Mouse (Mus musculus): ENCODE measurements around the gene Ptprg.

Ptprg gene

GRCm38 (mm10) chr14:11553273-11553665 is at the start of gene Ptprg:
Ptprg (plus strand) TSS chr14:11553532.
- DNase-seq (ENCODE audit: low read depth, low spot score): peak; percentile 94

GRCm38 (mm10) chr14:11503803-11504365 is 49.4 kb upstream of the Ptprg start:
- no peak for DNase-seq (ENCODE audit: low read depth, low spot score)

GRCm38 (mm10) chr14:11510173-11510572 is 43.2 kb upstream of the Ptprg start:
- DNase-seq (ENCODE audit: low read depth, low spot score): no peak

- peak; percentile 52 for DNase-seq (ENCODE audit: low read depth, low spot score)
These were observed 34.2 kb upstream of the Ptprg start for GRCm38 (mm10) chr14:11519171-11519570.

GRCm38 (mm10) chr14:11523052-11523451 is 30.3 kb upstream of the Ptprg start:
- no peak for DNase-seq (ENCODE audit: low read depth, low spot score)

- DNase-seq (ENCODE audit: low read depth, low spot score): no peak
These were observed 23.7 kb upstream of the Ptprg start for GRCm38 (mm10) chr14:11529591-11529990.

GRCm38 (mm10) chr14:11534456-11534855 is 18.9 kb upstream of the Ptprg start:
- peak; percentile 85 for DNase-seq (ENCODE audit: low read depth, low spot score)

GRCm38 (mm10) chr14:11536121-11536520 is 17.2 kb upstream of the Ptprg start:
- peak; percentile 79 for DNase-seq (ENCODE audit: low read depth, low spot score)

GRCm38 (mm10) chr14:11551892-11552291 is 1.4 kb upstream of the Ptprg start:
- no peak for DNase-seq (ENCODE audit: low read depth, low spot score)

- DNase-seq (ENCODE audit: low read depth, low spot score): no peak
These were observed 635 bp upstream of the Ptprg start for GRCm38 (mm10) chr14:11552521-11553272.

- no peak for DNase-seq (ENCODE audit: low read depth, low spot score)
These were observed 460 bp downstream of the Ptprg start for GRCm38 (mm10) chr14:11553679-11554305.

- DNase-seq (ENCODE audit: low read depth, low spot score): peak; percentile 73
These were observed 1.1 kb downstream of the Ptprg start for GRCm38 (mm10) chr14:11554306-11555041.

- DNase-seq (ENCODE audit: low read depth, low spot score): no peak
These were observed 1.7 kb downstream of the Ptprg start for GRCm38 (mm10) chr14:11555061-11555501.

- DNase-seq (ENCODE audit: low read depth, low spot score): no peak
These were observed 2.4 kb downstream of the Ptprg start for GRCm38 (mm10) chr14:11555521-11556355.

- peak; percentile 51 for DNase-seq (ENCODE audit: low read depth, low spot score)
These were observed 3.2 kb downstream of the Ptprg start for GRCm38 (mm10) chr14:11556356-11557130.

- DNase-seq (ENCODE audit: low read depth, low spot score): no peak
These were observed 5.2 kb downstream of the Ptprg start for GRCm38 (mm10) chr14:11558496-11558895.

GRCm38 (mm10) chr14:11560641-11561232 is 7.4 kb downstream of the Ptprg start:
- DNase-seq (ENCODE audit: low read depth, low spot score): peak; percentile 89

- DNase-seq (ENCODE audit: low read depth, low spot score): no peak
These were observed 8.1 kb downstream of the Ptprg start for GRCm38 (mm10) chr14:11561397-11561796.

- DNase-seq (ENCODE audit: low read depth, low spot score): peak; percentile 84
These were observed 9.5 kb downstream of the Ptprg start for GRCm38 (mm10) chr14:11562870-11563269.

- no peak for DNase-seq (ENCODE audit: low read depth, low spot score)
These were observed 10.3 kb downstream of the Ptprg start for GRCm38 (mm10) chr14:11563656-11564055.

Data from R1 (cell line).